Mouse (Mus musculus) liver, postnatal 0 days (tissue): Measurements from ENCODE around the gene Rdm1.

ENCODE experiments used
- CTCF ChIP-seq: sonication (generic); IDR thresholded peaks from 2 replicates; pipeline ENCODE4 v1.5.1; 2016; ENCODE audit warnings: antibody characterized with exemption, low read depth
- EP300 ChIP-seq: IDR thresholded peaks from 2 replicates; pipeline ENCODE4 v1.6.1; 2016; ENCODE audit warnings: antibody characterized with exemption, low read depth, mild to moderate bottlenecking

GRCm38 (mm10) chr11:101658751-101659558 is 32.0 kb downstream of the Rdm1 start:
- TF ChIP-seq EP300 (no peak), CTCF (peak; percentile 87)
